Mouse (Mus musculus): ENCODE measurements around the gene Hmgb2. TPM values are rescaled to one million over a fixed set of nuclear protein-coding genes. Genes with fewer than 3 reads are reported as not detected.

The Hmgb2 gene
- polyA plus RNA-seq, 1 experiment: 22.0 TPM

GRCm38 (mm10) chr8:57540110-57540838, 28.6 kb downstream of the Hmgb2 start:
- no peak; the same call in 1 of the 2 replicates for TF ChIP-seq CTCF (IDR thresholded peaks at IDR 0.05; ENCODE audit: control insufficient read depth, insufficient read depth, insufficient replicate concordance, low read depth, low read length)
- no peak for TF ChIP-seq POLR2A (IDR thresholded peaks at IDR 0.05; ENCODE audit: control insufficient read depth, low read depth, low read length)
- Histone ChIP-seq H3K27ac (ENCODE audit: control insufficient read depth, insufficient read depth, low read depth, low read length) (no peak overlapping the region), H3K27me3 (ENCODE audit: control insufficient read depth, insufficient read depth, low read length) (no peaks in the 10 kb centered on the region), H3K4me1 (ENCODE audit: control insufficient read depth, insufficient read depth, low read length) (no peaks in the 10 kb centered on the region), H3K36me3 (ENCODE audit: control insufficient read depth, insufficient read depth, low read length) (no peaks in the 10 kb centered on the region), H3K4me3 (ENCODE audit: control insufficient read depth, low read depth, low read length) (no peak overlapping the region)

GRCm38 (mm10) chr8:57540951-57541350, 29.2 kb downstream of the Hmgb2 start:
- H3K27ac ChIP-seq (ENCODE audit: control insufficient read depth, insufficient read depth, low read depth, low read length): no peak overlapping the region
- no peaks in the 10 kb centered on the region for H3K4me1 ChIP-seq (ENCODE audit: control insufficient read depth, insufficient read depth, low read length)
- no peak overlapping the region for H3K4me3 ChIP-seq (ENCODE audit: control insufficient read depth, low read depth, low read length)
- no peaks in the 10 kb centered on the region for H3K27me3 ChIP-seq (ENCODE audit: control insufficient read depth, insufficient read depth, low read length)
- H3K36me3 ChIP-seq (ENCODE audit: control insufficient read depth, insufficient read depth, low read length): no peaks in the 10 kb centered on the region
- TF ChIP-seq POLR2A (IDR thresholded peaks at IDR 0.05; ENCODE audit: control insufficient read depth, low read depth, low read length): no peak
- TF ChIP-seq CTCF (IDR thresholded peaks at IDR 0.05; ENCODE audit: control insufficient read depth, insufficient read depth, insufficient replicate concordance, low read depth, low read length): no peak

- Histone ChIP-seq H3K4me3 (ENCODE audit: control insufficient read depth, low read depth, low read length) (no peak overlapping the region), H3K36me3 (ENCODE audit: control insufficient read depth, insufficient read depth, low read length) (no peaks in the 10 kb centered on the region), H3K27me3 (ENCODE audit: control insufficient read depth, insufficient read depth, low read length) (no peaks in the 10 kb centered on the region), H3K27ac (ENCODE audit: control insufficient read depth, insufficient read depth, low read depth, low read length) (no peak overlapping the region), H3K4me1 (ENCODE audit: control insufficient read depth, insufficient read depth, low read length) (no peaks in the 10 kb centered on the region)
- TF ChIP-seq POLR2A (IDR thresholded peaks at IDR 0.05; ENCODE audit: control insufficient read depth, low read depth, low read length) (no peak), CTCF (IDR thresholded peaks at IDR 0.05; ENCODE audit: control insufficient read depth, insufficient read depth, insufficient replicate concordance, low read depth, low read length) (no peak)
These were observed 29.7 kb downstream of the Hmgb2 start for GRCm38 (mm10) chr8:57541405-57541804.

GRCm38 (mm10) chr8:57546401-57546800, 34.7 kb downstream of the Hmgb2 start:
- TF ChIP-seq POLR2A (IDR thresholded peaks at IDR 0.05; ENCODE audit: control insufficient read depth, low read depth, low read length): no peak
- TF ChIP-seq CTCF (IDR thresholded peaks at IDR 0.05; ENCODE audit: control insufficient read depth, insufficient read depth, insufficient replicate concordance, low read depth, low read length): no peak
- H3K4me3 ChIP-seq (ENCODE audit: control insufficient read depth, low read depth, low read length): no peak overlapping the region
- no peaks in the 10 kb centered on the region for H3K4me1 ChIP-seq (ENCODE audit: control insufficient read depth, insufficient read depth, low read length)
- H3K36me3 ChIP-seq (ENCODE audit: control insufficient read depth, insufficient read depth, low read length): no peaks in the 10 kb centered on the region
- no peak overlapping the region for H3K27ac ChIP-seq (ENCODE audit: control insufficient read depth, insufficient read depth, low read depth, low read length)
- no peaks in the 10 kb centered on the region for H3K27me3 ChIP-seq (ENCODE audit: control insufficient read depth, insufficient read depth, low read length)

- no peak overlapping the region for H3K4me3 ChIP-seq (ENCODE audit: control insufficient read depth, low read depth, low read length)
- H3K27ac ChIP-seq (ENCODE audit: control insufficient read depth, insufficient read depth, low read depth, low read length): no peak overlapping the region
- TF ChIP-seq POLR2A (IDR thresholded peaks at IDR 0.05; ENCODE audit: control insufficient read depth, low read depth, low read length): no peak
- no peak for TF ChIP-seq CTCF (IDR thresholded peaks at IDR 0.05; ENCODE audit: control insufficient read depth, insufficient read depth, insufficient replicate concordance, low read depth, low read length)
- no peaks in the 10 kb centered on the region for H3K4me1 ChIP-seq (ENCODE audit: control insufficient read depth, insufficient read depth, low read length)
- H3K27me3 ChIP-seq (ENCODE audit: control insufficient read depth, insufficient read depth, low read length): no peaks in the 10 kb centered on the region
- H3K36me3 ChIP-seq (ENCODE audit: control insufficient read depth, insufficient read depth, low read length): no peaks in the 10 kb centered on the region
These were observed 35.1 kb downstream of the Hmgb2 start for GRCm38 (mm10) chr8:57546834-57547233.

DNA sequence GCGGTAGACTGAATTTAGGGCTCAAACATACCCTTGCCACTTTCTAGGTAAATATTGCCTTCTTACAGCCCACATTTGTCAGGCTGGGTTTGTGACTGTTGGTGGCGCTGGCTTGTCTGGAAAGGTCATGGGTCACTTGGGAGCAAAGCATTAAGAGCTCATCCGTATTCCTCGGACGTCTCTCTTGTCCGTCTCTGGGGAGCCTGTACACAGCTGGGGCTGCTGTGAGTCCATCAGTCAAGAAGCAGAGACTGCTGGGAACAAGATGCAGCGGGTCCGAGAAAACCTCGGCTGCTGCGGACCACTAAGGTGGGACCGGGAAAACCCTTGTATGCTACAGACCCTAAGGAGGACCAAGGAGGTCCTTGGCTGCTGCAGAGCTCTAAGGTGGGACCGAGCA, 35.9 kb downstream of the Hmgb2 start:
- Histone ChIP-seq H3K27ac (ENCODE audit: control insufficient read depth, insufficient read depth, low read depth, low read length) (no peak overlapping the region), H3K27me3 (ENCODE audit: control insufficient read depth, insufficient read depth, low read length) (no peaks in the 10 kb centered on the region), H3K4me3 (ENCODE audit: control insufficient read depth, low read depth, low read length) (no peak overlapping the region), H3K4me1 (ENCODE audit: control insufficient read depth, insufficient read depth, low read length) (no peaks in the 10 kb centered on the region), H3K36me3 (ENCODE audit: control insufficient read depth, insufficient read depth, low read length) (no peaks in the 10 kb centered on the region)
- TF ChIP-seq POLR2A (IDR thresholded peaks at IDR 0.05; ENCODE audit: control insufficient read depth, low read depth, low read length): no peak

DNA sequence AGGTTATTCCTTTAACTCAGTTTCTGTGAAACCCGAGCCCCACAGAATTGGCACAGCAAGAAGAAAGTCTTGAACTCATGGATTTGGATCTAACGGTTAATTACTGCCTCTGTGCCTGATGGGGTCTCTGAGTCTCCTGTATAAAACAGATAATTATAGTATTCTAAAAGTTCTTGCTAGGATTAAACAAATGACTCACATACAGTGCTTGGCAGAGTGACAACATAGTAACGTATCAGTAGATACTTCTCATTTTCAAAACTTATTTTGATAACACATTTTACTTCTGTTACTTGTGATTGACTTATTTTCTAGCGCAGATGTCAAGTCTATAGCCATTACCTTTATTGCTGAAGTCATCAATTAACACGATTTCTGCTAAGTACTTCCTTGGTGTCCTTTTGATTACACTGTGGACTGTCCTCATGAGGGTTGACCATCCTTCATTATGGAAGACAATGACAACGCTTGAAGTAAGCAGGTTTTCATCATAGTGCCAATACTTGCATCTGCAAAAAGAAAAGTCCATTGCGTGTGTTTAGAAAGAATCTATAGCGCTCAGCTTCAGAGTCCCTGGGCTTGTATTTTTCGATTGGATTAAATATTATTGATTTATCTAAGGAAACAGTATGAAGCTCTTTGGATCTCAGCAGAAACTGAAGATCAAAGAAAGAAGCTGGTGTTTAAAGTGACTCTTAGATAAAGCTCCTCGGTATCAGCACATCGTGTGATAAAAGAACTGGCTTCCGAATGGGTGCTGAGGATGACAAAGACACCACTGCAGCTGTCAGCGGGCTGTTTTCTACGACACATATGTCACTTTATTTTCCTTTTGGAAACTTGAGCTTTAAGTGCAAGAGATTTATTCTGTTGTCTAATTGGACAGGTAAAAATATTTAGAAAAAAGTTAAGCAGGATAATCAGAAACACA, 40.7 kb downstream of the Hmgb2 start:
- TF ChIP-seq POLR2A (IDR thresholded peaks at IDR 0.05; ENCODE audit: control insufficient read depth, low read depth, low read length): no peak
- no peak for TF ChIP-seq CTCF (IDR thresholded peaks at IDR 0.05; ENCODE audit: control insufficient read depth, insufficient read depth, insufficient replicate concordance, low read depth, low read length)
- Histone ChIP-seq H3K27me3 (ENCODE audit: control insufficient read depth, insufficient read depth, low read length) (no peaks in the 10 kb centered on the region), H3K36me3 (ENCODE audit: control insufficient read depth, insufficient read depth, low read length) (no peaks in the 10 kb centered on the region), H3K4me3 (ENCODE audit: control insufficient read depth, low read depth, low read length) (no peak overlapping the region), H3K27ac (ENCODE audit: control insufficient read depth, insufficient read depth, low read depth, low read length) (no peak overlapping the region), H3K4me1 (ENCODE audit: control insufficient read depth, insufficient read depth, low read length) (no peaks in the 10 kb centered on the region)
